Mouse (Mus musculus) gonadal fat pad, adult 2 months (tissue): Measurements from ENCODE around the gene Ebi3. TPM values are rescaled to one million over a fixed set of nuclear protein-coding genes. Genes with fewer than 3 reads are reported as not detected.
A peak's percentile ranks its signal among the peaks of the same experiment; 100 is the strongest.

ENCODE experiments used
- DNase-seq: peaks from one replicate; pipeline ENCODE4 v3.0.0-alpha.2; 2012; ENCODE audit warnings: low read depth
- polyA plus RNA-seq: library from polyadenylated mRNA; depleted of rRNA; stranded (reverse); fragments of >200 nt; gene quantifications from 2 replicates; pipeline ENCODE4 v1.2.3, GENCODE M21; 2012

The Ebi3 gene
- polyA plus RNA-seq, 1 experiment, result 3.8 TPM

GRCm38 (mm10) chr17:55958584-55958886 is 6.1 kb downstream of the Ebi3 start:
- no peak for DNase-seq

GRCm38 (mm10) chr17:55958918-55959728 is 6.7 kb downstream of the Ebi3 start, which contains the start of gene Yju2:
Gene Yju2, plus strand, starts transcription at chr17:55959099.
- peak; percentile 85 for DNase-seq

- DNase-seq, result no peak
These were observed 7.7 kb downstream of the Ebi3 start for GRCm38 (mm10) chr17:55959946-55960740.

- no peak for DNase-seq
These were observed 8.4 kb downstream of the Ebi3 start for GRCm38 (mm10) chr17:55960791-55961190.

- DNase-seq, result no peak
These were observed 9.2 kb downstream of the Ebi3 start for GRCm38 (mm10) chr17:55961631-55962030.

GRCm38 (mm10) chr17:55963171-55963570 is 10.7 kb downstream of the Ebi3 start:
- DNase-seq, result no peak

GRCm38 (mm10) chr17:55964496-55964895 is 12.1 kb downstream of the Ebi3 start:
- no peak for DNase-seq

GRCm38 (mm10) chr17:55964996-55965395 is 12.6 kb downstream of the Ebi3 start:
- DNase-seq, result no peak

- DNase-seq, result no peak
These were observed 14.7 kb downstream of the Ebi3 start for GRCm38 (mm10) chr17:55967186-55967585.

GRCm38 (mm10) chr17:55968210-55968609 is 15.8 kb downstream of the Ebi3 start:
- DNase-seq, result no peak

GRCm38 (mm10) chr17:55969560-55969959 is 17.1 kb downstream of the Ebi3 start:
- no peak for DNase-seq

- no peak for DNase-seq
These were observed 17.8 kb downstream of the Ebi3 start, which contains the start of gene Shd for GRCm38 (mm10) chr17:55969966-55970891. Gene Shd, plus strand, starts transcription at chr17:55970467.

GRCm38 (mm10) chr17:55971453-55971852 is 19.0 kb downstream of the Ebi3 start:
- DNase-seq, result no peak

GRCm38 (mm10) chr17:55976255-55976862 is 23.9 kb downstream of the Ebi3 start:
- no peak for DNase-seq

GRCm38 (mm10) chr17:55977301-55977700 is 24.9 kb downstream of the Ebi3 start:
- DNase-seq, result no peak

GRCm38 (mm10) chr17:55986030-55986961 is 33.9 kb downstream of the Ebi3 start, which contains the start of gene Fsd1:
Gene Fsd1, plus strand, starts transcription at chr17:55986509.
- no peak for DNase-seq

- no peak for DNase-seq
These were observed 37.9 kb downstream of the Ebi3 start for GRCm38 (mm10) chr17:55990278-55990898.

- no peak for DNase-seq
These were observed 43.6 kb downstream of the Ebi3 start for GRCm38 (mm10) chr17:55996007-55996406.

GRCm38 (mm10) chr17:55999794-56000499 is 47.5 kb downstream of the Ebi3 start:
- DNase-seq, result no peak
